Mouse (Mus musculus) embryonic facial prominence, embryonic 10.5 days (tissue): ENCODE measurements around the gene Jmjd8. TPM values are rescaled to one million over a fixed set of nuclear protein-coding genes. Genes with fewer than 3 reads are reported as not detected.
A peak's percentile ranks its signal among the peaks of the same experiment; 100 is the strongest.

Experiments used
- DNase-seq: peaks from one replicate; pipeline ENCODE4 v3.0.0-alpha.2; 2017; ENCODE audit warnings: low spot score
- H3K27ac ChIP-seq: fragments of 300-500 bp; sonication (generic); replicated peaks from 2 replicates; pipeline ENCODE4 v1.5.1; 2016; ENCODE audit warnings: mild to moderate bottlenecking
- H3K27me3 ChIP-seq: fragments of 300-500 bp; sonication (generic); replicated peaks from 2 replicates; pipeline ENCODE4 v1.6.1; 2016; ENCODE audit warnings: low read depth, mild to moderate bottlenecking; ENCODE audit not compliant: poor library complexity, severe bottlenecking
- H3K36me3 ChIP-seq: fragments of 300-500 bp; sonication (generic); replicated peaks from 2 replicates; pipeline ENCODE4 v1.6.1; 2016; ENCODE audit warnings: mild to moderate bottlenecking, moderate library complexity
- H3K4me1 ChIP-seq: fragments of 300-500 bp; sonication (generic); 2 replicates; pipeline ENCODE4 v1.6.1; 2016
- H3K4me3 ChIP-seq: fragments of 300-500 bp; sonication (generic); 2 replicates; pipeline ENCODE4 v1.5.1; 2016; ENCODE audit warnings: mild to moderate bottlenecking, moderate library complexity
- H3K9me3 ChIP-seq: fragments of 300-500 bp; sonication (generic); 2 replicates; pipeline ENCODE4 v1.6.1; 2016; ENCODE audit warnings: mild to moderate bottlenecking
- WGBS: fragments of 180-500 bp; shearing (Covaris S2); methylation state at CpG from one replicate; pipeline ENCODE4 v1.1.7; 2016; 5-methylcytosine and 5-hydroxymethylcytosine counted together
- polyA plus RNA-seq: library from polyadenylated mRNA; unstranded; fragments of >200 nt; fragmentation: Nextera tagmentation; extraction: Ambion mirVana; gene quantifications from 2 replicates; pipeline ENCODE4 v1.2.1, GENCODE M21; 2016

Gene Jmjd8
- polyA plus RNA-seq, 1 experiment from 2014 or later: 50.5 TPM

GRCm38 (mm10) chr17:25837076-25837410 lies 8.4 kb downstream of the Jmjd8 start, which contains the start of gene Rhbdl1:
TSS of gene Rhbdl1 (minus strand) at chr17:25837295.
- 3% methylated on average over 29 of the region's 29 CpGs for WGBS
- Histone ChIP-seq H3K27ac (peak within 1 kb of the TSS; percentile 80), H3K27me3 (no peaks in the 10 kb centered on the region), H3K4me1 (peaks cover 52% of the 10 kb centered on the region), H3K36me3 (peaks cover 70% of the 10 kb centered on the region), H3K9me3 (no peaks in the 10 kb centered on the region), H3K4me3 (peak within 1 kb of the TSS; percentile 59)
- peak; percentile 77 for DNase-seq

DNA sequence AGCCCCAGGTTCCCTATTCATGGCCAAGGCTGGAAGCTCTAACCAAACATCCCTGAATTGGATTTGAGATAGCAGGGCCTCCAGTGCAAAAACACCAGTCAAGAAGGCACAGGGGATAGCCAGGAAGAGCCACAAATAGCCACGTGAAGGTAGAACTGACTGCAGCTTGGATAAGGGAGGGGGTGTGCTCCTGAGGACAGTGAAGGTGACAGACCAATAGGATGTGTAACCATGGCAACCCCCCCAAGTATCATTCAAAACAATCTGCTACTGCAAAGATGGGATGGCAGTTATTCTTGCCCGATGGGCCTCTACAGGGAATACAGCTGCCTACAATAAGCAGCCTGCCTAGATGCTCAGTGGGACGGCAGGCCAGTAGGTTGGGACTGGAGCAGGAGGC lies 8.9 kb downstream of the Jmjd8 start:
- H3K36me3 ChIP-seq: peaks cover 75% of the 10 kb centered on the region

DNA sequence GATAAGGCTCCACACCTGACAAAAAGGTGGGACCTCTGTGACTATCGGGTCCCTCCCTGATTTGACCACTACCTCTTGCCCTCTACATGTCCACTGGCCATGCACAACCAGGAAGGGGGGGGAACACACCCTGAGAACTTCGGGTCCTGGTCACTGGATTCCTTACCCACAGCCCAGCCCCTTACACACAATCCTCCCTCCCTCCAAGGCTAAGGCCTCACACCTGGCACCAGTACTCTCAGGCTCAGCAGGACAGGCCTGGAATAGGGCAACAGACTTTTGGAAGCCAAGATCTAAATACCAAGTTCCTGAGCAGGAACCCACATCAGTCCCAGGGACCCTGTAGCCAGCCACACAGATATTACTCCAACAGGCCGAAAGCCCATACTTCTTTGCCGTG lies 10.2 kb downstream of the Jmjd8 start:
- Histone ChIP-seq H3K27me3 (no peaks in the 10 kb centered on the region), H3K9me3 (no peaks in the 10 kb centered on the region), H3K4me3 (no peak overlapping the region), H3K4me1 (peaks cover 57% of the 10 kb centered on the region), H3K27ac (no peak overlapping the region), H3K36me3 (peaks cover 84% of the 10 kb centered on the region)
- DNase-seq: no peak
- WGBS: 85% methylated on average over 4 of the region's 4 CpGs

More for the DNA sequence above, 8.9 kb downstream of the Jmjd8 start:
- peak; percentile 23 for DNase-seq
- Histone ChIP-seq H3K4me1 (peaks cover 52% of the 10 kb centered on the region), H3K27me3 (no peaks in the 10 kb centered on the region), H3K27ac (peak overlapping the region; percentile 80; the same call in 1 of the 2 replicates), H3K4me3 (peak overlapping the region; percentile 59), H3K9me3 (no peaks in the 10 kb centered on the region)
- 61% methylated on average over 3 of the region's 3 CpGs for WGBS

GRCm38 (mm10) chr17:25839455-25840235 lies 11.0 kb downstream of the Jmjd8 start:
- no peak overlapping the region; the same call in 1 of the 2 replicates for H3K4me3 ChIP-seq
- 86% methylated on average over 14 of the region's 14 CpGs for WGBS
- H3K36me3 ChIP-seq: peaks cover 81% of the 10 kb centered on the region

DNA sequence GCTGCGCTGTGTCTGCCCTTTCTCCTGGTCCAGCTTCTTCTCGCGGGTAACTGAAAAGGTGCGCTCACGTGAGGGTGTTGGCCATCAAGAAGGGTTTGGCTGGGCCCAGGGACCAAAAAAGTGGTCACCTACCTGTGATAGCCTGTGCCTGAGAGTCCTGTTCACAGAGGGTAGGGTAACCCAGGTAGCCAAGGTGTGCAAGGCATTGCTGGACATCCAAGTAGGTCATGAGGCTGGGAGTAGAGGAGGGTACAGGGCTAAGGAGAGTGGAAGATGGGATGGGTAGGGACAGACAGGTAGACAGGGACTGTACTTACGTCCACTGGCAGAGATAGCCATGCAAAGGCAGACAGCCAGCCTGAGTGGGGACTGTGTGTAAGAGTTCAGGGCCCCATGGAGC lies 11.9 kb downstream of the Jmjd8 start:
- H3K27ac ChIP-seq: no peak overlapping the region
- no peaks in the 10 kb centered on the region for H3K9me3 ChIP-seq
- H3K4me3 ChIP-seq: peak overlapping the region; percentile 21; the same call in 1 of the 2 replicates
- DNase-seq: no peak
- H3K36me3 ChIP-seq: peaks cover 78% of the 10 kb centered on the region
- H3K4me1 ChIP-seq: peaks cover 50% of the 10 kb centered on the region
- 94% methylated on average over 6 of the region's 6 CpGs for WGBS
- no peaks in the 10 kb centered on the region for H3K27me3 ChIP-seq

More at GRCm38 (mm10) chr17:25839455-25840235, 11.0 kb downstream of the Jmjd8 start:
- Histone ChIP-seq H3K9me3 (no peaks in the 10 kb centered on the region), H3K27ac (no peak overlapping the region), H3K4me1 (peaks cover 52% of the 10 kb centered on the region), H3K27me3 (no peaks in the 10 kb centered on the region)
- DNase-seq: no peak

GRCm38 (mm10) chr17:25841117-25841880 lies 12.6 kb downstream of the Jmjd8 start, which contains the start of gene Gm20683:
TSS of gene Gm20683 (minus strand) at chr17:25841763.
- H3K27me3 ChIP-seq: no peaks in the 10 kb centered on the region
- peaks cover 42% of the 10 kb centered on the region for H3K4me1 ChIP-seq
- H3K36me3 ChIP-seq: peaks cover 78% of the 10 kb centered on the region
- H3K27ac ChIP-seq: no peak within 1 kb of the TSS
- H3K4me3 ChIP-seq: peak within 1 kb of the TSS; percentile 26; the same call in 1 of the 2 replicates
- 94% methylated on average over 22 of the region's 22 CpGs for WGBS
- H3K9me3 ChIP-seq: no peaks in the 10 kb centered on the region
- DNase-seq: no peak

GRCm38 (mm10) chr17:25842509-25842908 lies 13.8 kb downstream of the Jmjd8 start:
- Histone ChIP-seq H3K9me3 (no peaks in the 10 kb centered on the region), H3K27me3 (no peaks in the 10 kb centered on the region), H3K27ac (no peak overlapping the region), H3K4me3 (0 out of 2 replicates have a peak overlapping the region, but pooled peaks have one; percentile 26), H3K36me3 (peaks cover 84% of the 10 kb centered on the region), H3K4me1 (peaks cover 30% of the 10 kb centered on the region)
- whole genome bisulfite sequencing: 87% methylated on average over 3 of the region's 3 CpGs
- DNase-seq: no peak

DNA sequence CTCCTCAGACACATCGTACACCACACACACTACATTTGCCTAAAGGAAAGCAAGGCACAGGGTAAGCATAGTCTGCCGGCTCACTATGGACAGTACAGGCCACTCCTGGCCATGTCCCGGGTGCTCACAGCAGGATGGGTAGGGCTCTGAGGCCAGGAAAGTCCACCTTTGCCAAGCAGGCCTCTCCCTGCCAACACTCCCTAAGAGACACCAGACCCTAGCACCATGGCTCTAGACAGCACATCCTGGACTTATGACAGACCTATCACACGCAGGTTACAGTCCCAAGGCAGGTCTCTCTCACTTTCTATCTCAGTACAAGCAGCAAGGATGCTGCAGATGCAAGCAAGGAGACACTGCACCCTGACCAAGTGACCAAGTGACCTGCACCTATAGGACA lies 14.5 kb downstream of the Jmjd8 start:
- H3K9me3 ChIP-seq: no peaks in the 10 kb centered on the region
- H3K4me3 ChIP-seq: peak overlapping the region; percentile 90
- peaks cover 24% of the 10 kb centered on the region for H3K4me1 ChIP-seq
- DNase-seq: no peak
- H3K27me3 ChIP-seq: no peaks in the 10 kb centered on the region
- 91% methylated on average over 4 of the region's 4 CpGs for whole genome bisulfite sequencing
- no peak overlapping the region for H3K27ac ChIP-seq
- peaks cover 84% of the 10 kb centered on the region for H3K36me3 ChIP-seq

GRCm38 (mm10) chr17:25843636-25844395 lies 15.1 kb downstream of the Jmjd8 start:
- WGBS: 3% methylated on average over 38 of the region's 38 CpGs
- Histone ChIP-seq H3K9me3 (no peaks in the 10 kb centered on the region), H3K27ac (peak overlapping the region; percentile 93), H3K4me1 (peaks cover 23% of the 10 kb centered on the region), H3K27me3 (no peaks in the 10 kb centered on the region), H3K36me3 (peaks cover 85% of the 10 kb centered on the region), H3K4me3 (peak overlapping the region; percentile 90)
- DNase-seq: no peak

DNA sequence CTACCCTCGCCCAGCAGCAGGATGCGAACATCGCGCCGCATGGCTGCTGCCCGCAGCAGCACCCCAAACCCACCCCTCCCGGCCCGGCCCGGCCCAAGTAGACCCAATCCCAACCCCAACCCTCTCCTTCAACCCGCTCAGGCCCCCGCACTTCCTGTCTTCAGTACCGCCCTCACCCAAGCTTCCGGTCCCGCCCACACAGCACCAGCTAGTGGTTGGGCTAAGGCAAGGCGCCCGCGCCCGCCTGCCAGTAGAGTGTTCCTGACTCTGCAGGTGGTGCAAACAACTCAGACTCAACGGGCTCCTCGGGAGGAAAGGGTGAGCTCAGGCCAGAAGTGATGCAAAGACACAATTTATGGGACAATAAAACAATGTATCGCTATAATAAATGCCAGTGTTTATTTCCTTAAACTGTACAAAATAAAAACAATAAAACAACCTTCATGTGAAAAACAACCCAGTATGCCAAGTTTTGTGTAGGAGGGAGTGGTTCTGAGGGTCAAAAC lies 15.8 kb downstream of the Jmjd8 start, which contains the start of gene Rhot2:
Rhot2 (minus strand) TSS at position 456 of the 506 bp plus-strand sequence.
- Histone ChIP-seq H3K4me1 (peaks cover 23% of the 10 kb centered on the region), H3K4me3 (peak within 1 kb of the TSS; percentile 90), H3K9me3 (no peaks in the 10 kb centered on the region), H3K27ac (peak within 1 kb of the TSS; percentile 93), H3K27me3 (no peaks in the 10 kb centered on the region), H3K36me3 (peaks cover 85% of the 10 kb centered on the region)
- DNase-seq: peak; percentile 96
- 1% methylated on average over 21 of the region's 21 CpGs for WGBS

GRCm38 (mm10) chr17:25860229-25860628 lies 31.6 kb downstream of the Jmjd8 start:
- Histone ChIP-seq H3K27ac (peak overlapping the region; percentile 93; the same call in 1 of the 2 replicates), H3K9me3 (no peaks in the 10 kb centered on the region), H3K4me3 (peak overlapping the region; percentile 84), H3K36me3 (peaks cover 34% of the 10 kb centered on the region), H3K4me1 (peaks cover 23% of the 10 kb centered on the region), H3K27me3 (no peaks in the 10 kb centered on the region)
- WGBS: 93% methylated on average over 6 of the region's 6 CpGs
- no peak for DNase-seq
